13 mouse cellular contexts compared by ENCODE assay signal in genomic region chr6:145770272-145771000, GRCm38 (mm10). TPM values are rescaled to one million over a fixed set of nuclear protein-coding genes. Genes with fewer than 3 reads are reported as not detected.
DNase-seq lines count a peak whose midpoint lies in the region; ATAC-seq and TF ChIP-seq lines count a peak whose summit lies in the region.
"Had no signal": no experiment of that assay in that cellular context is flagged by ENCODE, and none has a peak within 500 bp of the region (broad histone marks: within the 10 kb centered on the region; RNA-seq: fewer than 3 reads in every experiment).

No protein-coding gene starts in this region.

- peak; percentile 73 for DNase-seq in heart, embryonic 10.5 days (ENCODE audit: low spot score)
- no peak for DNase-seq in heart, postnatal 10 days
- DNase-seq in kidney, postnatal 10 days = peak; percentile 4
- no peak for DNase-seq in kidney, postnatal 14 days
- peak; percentile 56 for DNase-seq in thymus, postnatal 4 days
- no peak for DNase-seq in thymus, postnatal 25 days
- DNase-seq in stomach, postnatal 0 days (ENCODE audit: low spot score) = no peak
- no peak for DNase-seq in gastrocnemius, adult 8-10 months (ENCODE audit: low spot score in 2 of 2)
- DNase-seq: adrenal gland, postnatal 25 days; gastrocnemius, postnatal 36 days; right cerebral cortex, postnatal 25 days had no signal

- no peaks in the 10 kb centered on the region for H3K27me3 ChIP-seq in heart, embryonic 10.5 days (ENCODE audit: insufficient read depth, poor library complexity, severe bottlenecking)
- no peaks in the 10 kb centered on the region for H3K27me3 ChIP-seq in stomach, postnatal 0 days (ENCODE audit: control insufficient read depth, insufficient read depth, low read length)
- H3K27me3 ChIP-seq: neural tube, embryonic 13.5 days had no signal

- H3K4me2 ChIP-seq in stomach, postnatal 0 days (replicated peaks; ENCODE audit: low read depth) = no peak overlapping the region
- H3K4me2 ChIP-seq: neural tube, embryonic 13.5 days had no signal

- no peak overlapping the region for H3K9ac ChIP-seq in stomach, postnatal 0 days (ENCODE audit: low read length)
- H3K9ac ChIP-seq: neural tube, embryonic 13.5 days had no signal

- 44% methylated on average over 18 of the region's 18 CpGs for WGBS in heart, embryonic 10.5 days
- 55% methylated on average over 18 of the region's 18 CpGs for WGBS in stomach, postnatal 0 days

- intact Hi-C loops in heart, postnatal 10 days (cut with DNase I) = no loop called here

- ATAC-seq in stomach, postnatal 0 days (ENCODE audit: low FRiP score, low TSS enrichment) = 0 out of 2 replicates have a peak, but pooled peaks have one; percentile 49

- peak overlapping the region; percentile 67 for H3K27ac ChIP-seq in heart, embryonic 10.5 days
- H3K27ac ChIP-seq in stomach, postnatal 0 days (replicated peaks) = no peak overlapping the region
- H3K27ac ChIP-seq: neural tube, embryonic 13.5 days had no signal

- no peaks in the 10 kb centered on the region for H3K9me3 ChIP-seq in heart, embryonic 10.5 days
- H3K9me3 ChIP-seq in stomach, postnatal 0 days (ENCODE audit: control insufficient read depth, low read length) = no peaks in the 10 kb centered on the region
- H3K9me3 ChIP-seq: neural tube, embryonic 13.5 days had no signal

- no peak overlapping the region; the same call in 1 of the 2 replicates for H3K4me3 ChIP-seq in heart, embryonic 10.5 days
- no peak overlapping the region for H3K4me3 ChIP-seq in stomach, postnatal 0 days (ENCODE audit: low read depth, low read length)
- H3K4me3 ChIP-seq: erythroblast, embryonic 14.5 days; neural tube, embryonic 13.5 days had no signal

- no peaks in the 10 kb centered on the region for H3K36me3 ChIP-seq in heart, embryonic 10.5 days
- no peaks in the 10 kb centered on the region for H3K36me3 ChIP-seq in stomach, postnatal 0 days (ENCODE audit: control insufficient read depth, insufficient read depth, low read length)
- H3K36me3 ChIP-seq: neural tube, embryonic 13.5 days had no signal

- TF ChIP-seq CTCF in stomach, postnatal 0 days (IDR thresholded peaks at IDR 0.05; ENCODE audit: low read depth) = no peak

- peaks cover 52% of the 10 kb centered on the region for H3K4me1 ChIP-seq in heart, embryonic 10.5 days
- no peaks in the 10 kb centered on the region; the same call in 1 of the 2 replicates for H3K4me1 ChIP-seq in stomach, postnatal 0 days (replicated peaks; ENCODE audit: control insufficient read depth, insufficient read depth)

- TF ChIP-seq EP300 in stomach, postnatal 0 days (optimal IDR thresholded peaks at IDR 0.05) = no peak

RNA-seq across cellular contexts. Expression of gene Rassf8, which starts 23.9 kb away (rescaled TPM):
- polyA plus RNA-seq in heart, embryonic 10.5 days (2016; fragmentation: Nextera tagmentation; extraction: Ambion mirVana) = 7.2 and 8.6 TPM in 2 replicates
- total RNA-seq in heart, postnatal 10 days (2021) = 10 to 100 TPM; 75.4 to 82.3 TPM
- polyA plus RNA-seq in stomach, postnatal 0 days (2015; fragmentation: Nextera tagmentation; extraction: Ambion mirVana) = 4.9 and 5.9 TPM in 2 replicates
- total RNA-seq in gastrocnemius, adult 8-10 months (2022) = 10 to 100 TPM; 24.1 to 34.3 (median 26.5) TPM
- polyA plus RNA-seq: erythroblast, embryonic 14.5 days had no signal

Comparison
In these comparisons a context has a peak if more than half of its experiments do, and no peak if none do; other contexts are left out.
1. DNase-seq: peak in heart, embryonic 10.5 days (single experiment), kidney, postnatal 10 days (single experiment) and thymus, postnatal 4 days (single experiment); none in heart, postnatal 10 days (0 of 2), kidney, postnatal 14 days (single experiment), thymus, postnatal 25 days (single experiment), stomach, postnatal 0 days (single experiment) and gastrocnemius, adult 8-10 months (0 of 2).